Mouse (Mus musculus): ENCODE results near the gene Ppp3ca.

The Ppp3ca gene

DNA sequence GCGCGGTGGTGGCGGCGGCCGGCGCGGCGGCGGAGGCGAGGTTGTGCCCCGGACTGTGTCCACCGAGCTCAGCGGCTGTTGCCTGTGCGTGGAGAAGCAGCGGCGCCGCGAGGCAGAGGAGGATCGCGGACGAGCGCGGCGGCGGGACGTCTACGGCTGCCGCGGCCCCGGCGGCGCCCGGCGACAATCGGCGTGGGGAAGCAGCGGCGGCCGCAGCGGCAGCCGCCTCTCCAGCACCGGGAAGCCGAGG, at the start of gene Ppp3ca:
Gene Ppp3ca (plus strand): TSS at position 15 of the 250 bp plus-strand sequence.
- no peak for DNase-seq

DNA sequence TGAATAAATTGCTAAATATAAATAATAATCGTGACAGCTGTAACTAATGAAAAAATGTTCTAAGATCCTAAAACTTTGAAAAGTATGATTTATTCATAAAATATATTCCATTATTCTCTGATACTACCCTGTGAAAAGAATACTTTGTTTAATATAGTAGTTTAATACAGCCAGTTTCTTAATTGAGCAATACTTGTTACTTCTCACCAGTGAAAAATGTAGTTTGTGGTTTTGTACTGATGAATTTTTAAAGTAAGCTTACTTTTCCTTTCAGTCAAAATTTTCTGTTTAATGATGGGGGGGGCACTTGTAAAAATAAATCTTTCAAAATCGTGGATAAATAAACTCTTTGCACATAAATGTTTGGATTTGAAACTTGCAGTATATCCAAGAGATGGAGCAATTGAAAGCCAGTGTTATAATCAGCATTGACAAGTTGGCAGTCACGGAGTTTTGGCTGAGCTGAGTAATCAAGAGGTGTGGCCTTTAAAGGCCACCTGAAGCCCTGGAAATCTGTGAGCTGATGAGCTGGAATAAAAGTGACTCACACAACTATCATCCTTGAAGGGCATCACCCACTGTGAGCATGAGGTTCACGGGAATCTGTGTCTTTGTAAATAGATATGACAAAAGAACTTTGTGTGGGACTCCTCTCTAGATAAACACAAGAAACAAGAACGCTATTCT, 29.2 kb upstream of the Ppp3ca start:
- DNase-seq = no peak

DNA sequence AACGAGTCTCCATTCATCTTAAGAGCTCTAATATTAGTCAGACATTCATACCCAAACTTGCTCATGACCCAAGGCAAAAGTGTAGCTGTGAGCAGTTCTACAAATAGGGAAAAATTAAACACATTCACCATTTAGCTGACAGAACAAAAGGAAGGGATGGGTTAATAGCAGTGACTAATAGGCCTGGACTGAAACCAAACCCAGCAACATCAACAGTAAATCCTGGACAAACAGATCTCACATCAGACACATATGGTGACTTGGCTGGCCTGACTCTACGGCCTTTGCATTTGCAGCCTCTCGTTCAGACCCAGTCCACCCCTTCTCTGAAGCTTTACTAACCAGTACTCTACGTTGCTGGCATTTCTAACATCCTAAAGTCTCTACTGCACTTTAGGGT, 19.0 kb upstream of the Ppp3ca start:
- no peak for DNase-seq

DNA sequence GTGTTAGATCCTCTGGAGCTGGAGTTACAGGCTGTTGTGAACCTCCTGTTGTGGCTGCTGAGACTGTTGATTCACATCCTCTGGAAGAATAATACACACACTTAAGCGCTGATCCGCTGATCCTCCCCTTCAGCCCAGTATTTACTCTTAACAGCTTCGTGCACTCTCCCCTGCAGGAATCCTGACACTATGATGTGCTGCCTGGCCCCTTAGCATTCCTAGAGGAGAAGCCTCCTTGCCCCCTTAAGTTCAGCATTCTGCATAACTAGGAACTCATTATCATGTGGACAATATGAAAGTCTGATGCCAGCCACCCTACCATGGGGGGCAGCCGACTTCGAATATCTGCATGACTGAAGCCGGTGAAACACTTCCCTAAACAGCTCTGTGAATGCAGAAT, 18.4 kb upstream of the Ppp3ca start:
- DNase-seq = no peak

DNA sequence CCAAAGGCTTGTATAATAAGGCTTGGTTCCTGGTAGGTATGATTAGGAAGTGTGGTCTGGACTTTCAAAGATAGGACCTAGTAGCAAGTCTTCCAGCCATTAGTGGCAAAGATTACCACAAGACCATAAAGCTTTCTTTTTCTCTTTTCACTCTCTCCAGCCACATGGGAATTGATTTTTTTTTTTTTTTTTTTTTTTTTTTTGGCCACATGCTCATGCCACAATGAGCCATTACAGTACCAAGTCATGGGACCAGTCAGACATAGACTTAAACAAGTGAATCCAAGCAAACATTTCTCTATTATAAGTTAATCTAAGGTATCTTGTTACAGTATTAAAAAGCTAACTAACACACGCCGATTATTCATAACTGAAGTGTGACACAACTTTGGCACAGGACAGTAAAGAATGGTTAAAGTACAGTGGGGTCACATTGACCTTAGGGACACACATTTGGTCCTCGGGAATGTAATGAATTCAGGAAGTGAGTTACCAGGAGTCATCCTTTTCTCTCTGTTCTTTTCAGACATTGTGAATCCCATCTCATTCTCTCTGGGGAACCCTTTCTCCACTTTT, 13.4 kb upstream of the Ppp3ca start:
- no peak for DNase-seq

DNA sequence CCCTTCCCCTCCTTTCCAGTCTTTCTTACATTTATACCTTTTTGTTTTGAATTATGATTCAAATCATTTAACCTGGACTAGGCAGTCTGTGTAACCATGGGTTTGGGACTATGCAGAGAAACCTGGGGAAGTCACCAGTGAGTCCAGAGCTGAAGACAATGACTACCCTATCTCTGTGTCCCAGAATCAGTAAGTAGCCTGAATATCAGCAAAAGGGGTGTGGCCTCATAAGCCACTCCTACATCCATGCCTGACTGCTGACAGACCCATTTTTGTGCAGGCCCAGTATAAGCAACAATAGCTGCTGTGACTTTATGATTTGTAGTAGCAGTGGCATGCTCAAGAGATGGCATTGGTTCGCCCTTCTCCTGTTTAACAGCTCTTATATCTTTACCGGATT, 11.2 kb upstream of the Ppp3ca start:
- DNase-seq = no peak

DNA sequence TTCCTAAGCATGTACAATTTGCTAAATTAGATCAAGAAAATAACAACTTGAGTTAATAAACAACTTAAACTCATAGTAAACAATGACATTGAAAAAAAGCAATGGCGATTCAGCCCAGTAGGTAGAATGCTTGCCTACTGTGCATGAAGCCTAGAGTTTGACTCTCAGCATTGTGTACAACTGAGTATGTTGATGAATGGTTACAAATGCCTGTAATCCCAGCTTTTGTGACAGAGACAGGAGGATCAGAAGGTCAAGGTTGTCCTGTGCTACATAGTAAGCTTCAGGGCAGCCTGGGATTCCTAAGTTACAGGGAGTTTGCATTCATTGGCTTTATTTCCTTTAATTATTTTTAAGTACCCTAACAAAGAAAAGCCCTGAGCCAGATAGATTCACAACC, 4.8 kb upstream of the Ppp3ca start:
- DNase-seq = no peak

DNA sequence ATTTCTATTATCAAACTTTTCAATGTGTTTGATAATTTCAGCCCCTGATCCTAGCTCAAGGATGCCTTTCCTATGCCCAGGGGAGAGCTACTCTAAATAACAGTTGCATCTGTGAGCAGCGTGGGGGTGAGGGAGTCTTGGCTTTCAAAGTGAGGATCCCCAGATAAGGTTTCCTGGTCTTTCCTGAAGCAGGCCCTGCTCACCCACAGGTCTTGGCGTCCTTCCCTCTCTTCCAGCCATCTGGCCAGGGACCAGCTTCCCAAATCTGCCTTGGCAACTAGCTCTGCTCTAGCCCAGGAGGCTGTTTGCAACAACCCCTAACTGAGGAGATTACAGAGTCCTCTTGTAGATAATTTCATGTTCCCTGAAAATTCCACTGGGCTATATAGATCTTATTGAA, 1.9 kb upstream of the Ppp3ca start:
- DNase-seq = peak; percentile 96

DNA sequence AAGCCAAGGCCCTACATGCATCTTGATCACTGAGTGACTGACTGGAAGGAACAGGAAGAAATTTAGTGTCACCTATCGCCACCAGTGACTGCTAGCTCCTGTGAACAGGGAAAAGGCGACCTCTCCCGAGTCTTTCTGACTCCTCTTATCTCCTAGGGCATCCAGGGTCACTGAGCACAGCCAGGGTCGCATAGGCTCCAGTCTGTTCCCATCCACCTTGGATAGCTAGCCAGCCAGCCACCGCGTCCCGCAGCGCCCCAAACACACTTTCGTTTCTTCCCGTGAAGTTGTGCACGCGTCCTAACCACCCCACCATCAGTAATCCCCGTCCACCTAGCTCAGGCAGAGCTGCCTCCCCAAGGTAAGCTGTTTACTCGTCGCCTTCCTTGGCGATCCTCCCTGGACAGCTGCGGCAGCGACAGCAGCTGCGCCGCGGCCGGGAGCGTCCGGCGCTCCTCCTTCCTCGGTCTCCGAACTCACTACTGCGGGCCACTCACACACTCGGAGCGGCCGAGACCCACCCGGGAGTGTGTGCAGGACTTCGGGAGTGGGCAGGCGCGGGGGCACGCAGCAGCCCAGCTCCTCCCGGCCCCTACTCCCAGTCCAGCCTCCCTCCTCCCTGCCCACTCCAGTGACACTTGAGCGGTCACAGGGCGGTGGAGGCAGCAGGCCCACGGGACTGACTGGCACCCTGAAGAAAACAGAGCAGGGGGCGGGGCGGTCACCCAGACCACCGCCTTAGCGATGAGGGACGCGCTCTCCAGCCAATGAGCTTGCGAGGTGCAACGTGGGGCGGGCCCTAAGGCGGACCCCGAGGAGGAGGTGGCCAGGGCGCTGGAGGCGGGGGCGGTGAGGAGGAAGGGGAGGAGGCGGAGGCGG, 454 bp upstream of the Ppp3ca start:
- DNase-seq = peak; percentile 100

DNA sequence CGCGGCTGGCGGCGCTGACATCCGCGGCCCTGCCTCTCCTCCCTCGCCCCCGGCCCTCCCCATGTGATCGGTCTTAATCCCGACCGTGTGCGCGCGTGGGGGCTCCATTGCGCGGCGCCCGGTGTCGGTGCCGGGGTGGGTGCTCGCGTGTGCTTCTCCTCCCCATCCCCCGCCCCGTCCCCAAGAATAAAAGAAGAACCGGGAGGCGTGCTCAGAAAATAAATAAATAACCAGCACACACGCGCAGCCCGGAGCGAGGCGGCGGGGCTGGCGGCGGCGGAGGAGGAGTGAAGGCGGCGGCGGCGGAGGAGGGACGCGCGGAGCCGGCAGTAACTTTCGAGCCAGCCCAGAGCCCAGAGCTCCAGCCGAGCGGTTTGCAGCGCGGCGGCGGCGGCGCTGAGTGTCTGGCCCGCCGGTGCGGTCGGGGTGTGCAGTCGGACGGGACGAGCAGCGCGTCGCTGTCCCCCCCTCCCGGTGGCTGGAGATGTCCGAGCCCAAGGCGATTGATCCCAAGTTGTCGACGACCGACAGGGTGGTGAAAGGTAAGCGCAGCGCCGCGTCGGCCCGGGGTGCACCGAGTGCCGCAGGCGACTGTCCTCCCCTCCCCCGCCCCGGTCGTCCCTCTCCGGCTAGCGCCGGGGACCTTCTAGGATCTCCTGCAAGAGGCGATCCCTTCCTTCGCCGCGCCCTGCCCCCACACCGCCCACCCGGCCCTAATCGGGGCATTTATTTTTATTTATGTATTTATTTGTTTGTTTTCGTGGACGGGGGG, 622 bp downstream of the Ppp3ca start:
- DNase-seq = peak; percentile 65

DNA sequence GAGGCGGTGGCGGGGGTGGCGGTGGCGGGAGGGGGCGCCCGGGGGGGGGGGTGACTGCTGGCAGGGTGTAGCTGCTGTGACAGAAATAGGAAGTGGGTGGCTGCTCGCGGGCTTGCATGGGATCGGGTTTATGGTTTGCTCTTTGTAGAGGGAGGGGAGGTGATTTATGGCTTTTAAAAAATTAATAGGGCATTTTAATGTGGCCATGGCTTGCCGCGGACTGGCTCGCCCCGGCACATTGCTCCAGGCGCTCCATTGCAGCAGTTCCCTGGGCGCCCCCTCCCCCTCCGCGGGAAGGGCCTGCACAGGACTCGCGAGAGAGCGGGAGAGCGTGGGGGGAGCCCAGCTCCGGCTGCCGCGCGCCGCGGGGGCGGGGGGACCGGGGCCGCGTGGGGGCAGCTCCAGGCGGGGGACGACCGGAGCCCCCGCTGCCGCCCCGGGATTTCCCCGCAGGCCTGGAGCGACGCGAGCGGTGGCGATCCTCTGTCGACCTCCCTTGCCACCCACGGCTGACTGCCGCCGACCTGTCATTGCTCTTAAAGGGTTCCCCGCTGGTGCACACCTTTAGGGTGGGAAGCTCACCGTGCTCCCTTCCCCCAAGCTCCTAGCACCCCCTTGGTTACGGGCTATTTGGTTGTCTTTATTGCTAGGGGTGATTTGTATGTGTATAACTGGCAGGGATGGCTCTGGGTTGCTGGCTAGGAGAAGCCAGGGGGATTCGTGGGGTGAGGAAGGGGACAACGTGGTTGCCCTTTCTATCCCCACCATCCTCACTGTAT, 1.4 kb downstream of the Ppp3ca start:
- DNase-seq = peak; percentile 77

DNA sequence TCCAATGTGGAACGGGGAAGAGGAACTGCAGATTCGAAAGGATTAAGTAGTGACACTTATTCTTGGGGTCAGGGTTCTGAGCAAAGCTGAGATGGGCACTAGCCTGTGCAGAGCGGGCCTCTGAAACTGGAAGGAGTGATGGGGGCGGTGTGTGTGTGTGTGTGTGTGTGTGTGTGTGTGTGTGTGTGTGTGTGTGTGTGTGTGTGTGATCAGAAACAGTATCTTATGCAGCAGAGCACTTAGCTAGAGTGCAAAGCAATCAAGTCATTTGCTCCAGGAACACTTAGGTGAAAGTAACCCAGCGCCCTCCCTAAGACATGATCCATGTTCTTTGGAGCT, 2.0 kb downstream of the Ppp3ca start:
- DNase-seq = no peak

DNA sequence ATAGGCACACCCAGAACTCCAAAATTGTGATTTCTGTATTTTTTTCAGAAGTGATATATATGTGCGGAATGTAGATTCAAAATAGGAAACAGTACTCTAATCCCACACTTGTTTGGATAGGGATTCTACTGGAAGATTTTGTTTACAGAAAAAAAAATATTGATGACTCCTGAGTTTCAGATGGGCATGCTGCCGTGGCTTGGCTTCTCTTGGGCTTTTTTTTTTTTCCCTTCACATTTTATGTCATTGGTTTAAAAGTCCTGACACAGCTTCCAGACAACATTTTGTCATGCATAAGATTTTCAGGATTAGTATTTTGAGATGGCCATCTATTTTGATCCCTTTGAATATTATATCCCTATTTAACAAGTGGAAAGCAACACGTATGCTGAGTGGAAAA, 2.9 kb downstream of the Ppp3ca start:
- DNase-seq = no peak

DNA sequence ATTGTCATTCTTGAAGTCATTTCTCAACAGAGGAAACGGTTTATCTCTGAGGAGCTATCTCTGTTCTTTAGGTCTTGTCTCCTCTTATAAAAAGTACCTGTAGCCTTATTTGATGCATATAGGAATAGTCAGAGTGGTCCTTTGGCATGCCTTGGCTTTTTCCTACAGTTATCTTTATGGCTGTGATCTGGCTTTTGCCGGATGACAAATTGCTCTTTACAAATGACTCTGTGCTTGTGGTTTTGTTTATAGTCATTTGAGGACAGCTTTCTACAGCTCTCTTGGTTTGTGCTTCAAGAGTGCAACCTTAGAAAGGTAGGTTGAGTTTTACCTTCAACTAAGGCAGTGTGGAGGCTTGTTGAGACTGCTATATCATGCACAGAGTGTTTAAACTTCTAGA, 3.4 kb downstream of the Ppp3ca start:
- no peak for DNase-seq

DNA sequence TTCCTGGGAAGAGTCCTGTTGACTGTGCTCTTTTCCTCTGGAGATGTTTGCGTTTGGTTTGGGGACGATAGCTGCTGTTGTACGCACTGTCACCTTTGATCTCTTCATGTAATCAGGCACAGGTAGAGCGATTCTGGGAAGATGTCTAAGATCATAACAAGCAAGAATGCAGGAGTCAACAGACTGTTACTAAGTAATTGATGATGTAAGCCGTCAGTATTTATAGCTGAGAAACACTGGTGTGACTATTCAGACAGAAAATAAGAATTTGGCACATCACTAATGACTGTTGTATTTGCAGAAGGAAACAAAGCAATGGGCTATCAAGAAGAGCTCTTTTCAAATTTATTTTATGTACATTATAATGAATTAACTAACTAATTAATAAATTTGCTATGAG, 4.6 kb downstream of the Ppp3ca start:
- no peak for DNase-seq

DNA sequence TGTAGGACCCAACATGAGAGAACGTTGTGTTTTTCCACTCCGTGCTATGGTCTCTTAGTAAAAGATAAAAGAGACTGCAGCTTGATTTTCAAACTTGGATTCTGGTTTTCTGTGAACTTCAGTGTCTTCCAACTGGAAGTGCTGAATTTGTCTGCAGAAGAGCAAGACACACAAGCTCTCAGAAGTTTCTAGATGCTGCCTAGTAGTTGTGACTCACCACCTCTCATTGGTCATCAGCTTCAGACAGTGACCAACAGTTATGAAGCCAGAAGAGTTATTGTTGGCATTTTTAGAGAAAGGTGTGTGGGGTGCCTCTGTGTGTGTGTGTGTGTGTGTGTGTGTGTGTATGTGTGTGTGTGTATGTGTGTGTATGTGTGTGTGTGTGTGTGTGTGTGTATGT, 7.1 kb downstream of the Ppp3ca start:
- no peak for DNase-seq

DNA sequence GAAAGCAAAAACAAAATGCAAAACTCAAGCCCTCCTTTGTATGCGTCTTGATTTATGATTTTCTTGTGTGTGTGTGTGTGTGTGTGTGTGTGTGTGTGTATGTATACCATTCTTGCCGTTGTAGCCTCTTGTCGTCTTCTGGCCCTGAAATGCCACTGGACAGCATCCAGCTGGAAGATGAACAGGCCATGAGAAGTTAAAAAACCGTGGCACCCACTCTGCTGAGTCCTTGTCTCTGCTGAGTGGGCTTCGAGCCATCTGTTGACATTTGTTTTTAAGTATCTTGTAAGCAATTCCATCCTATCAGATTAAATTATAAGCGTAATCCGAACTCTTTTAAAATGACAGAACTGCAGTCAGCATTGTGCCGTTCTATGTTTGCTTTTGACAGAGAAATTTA, 8.5 kb downstream of the Ppp3ca start:
- DNase-seq = no peak

DNA sequence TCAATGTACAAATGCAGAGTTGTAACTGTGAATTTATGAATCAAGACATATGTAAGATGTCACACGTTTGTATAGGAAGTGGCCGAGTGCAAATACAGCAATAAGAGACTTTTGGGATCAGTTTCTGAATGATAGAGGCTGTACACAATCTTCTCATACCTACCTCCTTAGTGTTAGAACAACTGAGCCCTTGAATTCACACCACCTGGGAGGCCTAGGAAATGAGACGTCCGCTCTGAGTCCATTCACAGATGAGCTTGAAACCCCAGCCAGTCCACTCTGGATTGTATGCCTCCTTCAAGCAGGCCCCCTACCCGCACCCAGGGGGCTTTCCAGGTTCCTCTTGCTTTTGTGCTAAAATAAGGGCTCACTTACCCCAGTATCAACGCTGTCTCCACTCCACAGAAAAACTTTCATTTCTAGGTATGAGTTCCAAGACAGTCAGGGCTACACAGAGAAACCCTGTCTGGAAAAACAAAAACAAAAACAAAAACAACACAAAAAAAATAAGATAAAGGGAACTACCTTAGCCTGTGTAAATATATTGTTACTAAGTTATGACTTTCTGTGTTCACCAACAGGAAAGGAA, 10.1 kb downstream of the Ppp3ca start:
- no peak for DNase-seq

DNA sequence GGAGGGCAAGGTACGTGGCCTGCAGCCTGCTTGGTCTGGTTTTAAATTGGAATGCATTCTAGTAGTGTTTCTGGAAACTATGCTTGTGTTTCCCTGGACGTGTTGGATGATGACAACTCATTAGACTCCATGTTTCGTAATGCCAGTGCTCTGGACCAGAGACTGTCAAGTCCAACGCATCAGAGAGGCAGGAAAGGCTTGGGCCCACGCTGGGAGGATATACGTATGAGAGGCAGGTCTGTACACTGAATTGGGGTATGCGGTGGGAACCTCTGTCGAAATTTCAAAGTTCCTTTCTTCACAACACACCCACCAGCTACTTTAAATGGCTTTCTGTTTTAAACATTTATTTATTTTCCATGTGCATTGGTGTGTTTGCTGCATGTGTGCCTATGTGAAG, 12.3 kb downstream of the Ppp3ca start:
- no peak for DNase-seq

DNA sequence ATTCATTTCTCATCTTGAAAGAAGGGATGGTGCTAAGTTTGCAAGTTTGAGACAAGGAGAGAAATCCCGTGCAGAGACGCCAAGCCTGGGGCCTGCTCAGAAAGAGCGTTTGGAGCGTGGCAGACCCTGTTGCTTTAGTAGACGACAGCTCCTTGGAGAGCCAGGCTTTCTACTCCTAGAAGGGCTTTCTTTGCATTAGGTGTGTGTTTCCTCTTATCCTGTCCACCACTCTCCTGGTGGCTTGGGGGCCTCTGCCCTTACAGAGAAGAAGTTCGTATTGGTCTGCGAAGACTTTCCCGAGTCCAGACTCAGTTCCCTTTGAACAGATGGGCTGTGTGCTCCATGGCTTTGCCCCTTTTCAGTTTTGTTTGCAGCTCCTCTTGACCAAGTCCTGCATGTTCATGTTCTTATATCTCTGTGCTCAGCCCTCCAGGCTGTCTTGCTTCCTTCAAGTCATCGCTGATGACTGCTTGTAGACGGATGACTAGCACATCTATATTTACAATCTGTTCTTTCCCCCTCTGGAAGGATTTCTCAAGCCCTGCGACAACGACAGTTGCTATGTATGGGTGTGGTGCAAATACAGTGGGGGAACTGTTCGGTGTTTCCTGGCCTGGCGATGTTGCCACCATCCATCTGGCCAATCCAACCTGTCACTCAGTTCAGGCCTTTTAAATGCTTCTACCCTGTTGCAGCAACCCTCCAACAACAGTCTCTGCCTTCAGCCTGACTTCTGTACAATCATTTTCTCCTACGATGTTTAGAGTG, 14.5 kb downstream of the Ppp3ca start:
- DNase-seq = no peak

DNA sequence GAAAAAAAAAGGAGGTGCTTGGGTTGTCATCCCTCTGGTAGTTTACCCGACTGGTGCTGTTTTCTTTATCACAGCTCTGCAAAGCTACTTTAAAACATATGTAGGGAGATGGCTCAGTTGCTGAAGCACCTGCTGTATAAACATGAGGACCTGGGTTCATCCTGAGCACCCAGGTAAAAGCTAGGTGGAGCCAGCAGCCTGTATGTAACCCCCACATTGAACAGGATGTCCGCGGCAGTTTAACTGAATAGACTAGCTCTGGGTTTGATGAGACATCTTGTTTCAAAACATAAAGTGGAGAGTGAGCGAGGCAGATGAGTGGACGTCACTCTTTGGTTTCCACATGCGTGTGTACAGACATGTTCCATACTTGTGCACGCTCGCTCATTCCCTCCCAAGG, 16.5 kb downstream of the Ppp3ca start:
- DNase-seq = no peak

DNA sequence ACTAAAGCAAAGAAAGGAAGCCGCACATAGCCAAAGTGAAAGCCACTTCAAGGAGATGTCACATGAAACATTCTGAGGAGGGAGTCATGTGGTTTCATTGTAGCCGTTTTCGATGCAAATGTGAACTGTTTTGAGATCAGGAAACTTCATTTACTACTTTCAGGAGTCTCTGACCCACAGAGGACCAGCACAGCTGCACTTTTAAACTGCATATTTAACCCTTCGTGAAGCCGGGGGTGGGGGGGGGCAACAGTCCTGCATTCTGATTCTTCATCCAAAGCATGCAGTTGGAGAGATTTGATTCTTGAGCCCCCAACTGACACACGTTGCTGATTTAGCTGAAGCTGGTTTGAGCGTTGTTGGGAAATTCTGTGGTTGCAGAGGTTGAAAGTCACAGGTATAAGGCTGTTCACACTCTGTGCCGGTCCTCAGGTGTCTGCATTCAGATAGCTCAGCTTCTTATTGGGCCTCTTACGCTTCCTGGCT, 18.2 kb downstream of the Ppp3ca start:
- DNase-seq = no peak

Data from cerebellum, adult 8-10 months (tissue).